Mouse (Mus musculus): ENCODE results near the gene Saxo1. TPM values are rescaled to one million over a fixed set of nuclear protein-coding genes. Genes with fewer than 3 reads are reported as not detected.

The Saxo1 gene
- polyA plus RNA-seq, 1 experiment from 2014 or later: not detected

Other genes starting within 250 kb of the Saxo1 start
- gene Rraga, start 17.3 kb upstream of the Saxo1 start, polyA plus RNA-seq (2018): 62.8 to 81.5 TPM (median 63.2 TPM) in 3 replicates
- 2.5 to 7.6 TPM (median 3.5 TPM) in 3 replicates for gene Haus6, start 53.7 kb upstream of the Saxo1 start, polyA plus RNA-seq (2018)
- gene Plin2, start 111.7 kb upstream of the Saxo1 start, polyA plus RNA-seq (2018): 864 to 2,248 TPM (median 2,111 TPM) in 3 replicates
- 50.7 to 67.8 TPM (median 60.9 TPM) in 3 replicates for gene Dennd4c, start 190.2 kb upstream of the Saxo1 start, polyA plus RNA-seq (2018)